Mouse (Mus musculus): ENCODE results near the gene Aasdh.

Aasdh gene

DNA sequence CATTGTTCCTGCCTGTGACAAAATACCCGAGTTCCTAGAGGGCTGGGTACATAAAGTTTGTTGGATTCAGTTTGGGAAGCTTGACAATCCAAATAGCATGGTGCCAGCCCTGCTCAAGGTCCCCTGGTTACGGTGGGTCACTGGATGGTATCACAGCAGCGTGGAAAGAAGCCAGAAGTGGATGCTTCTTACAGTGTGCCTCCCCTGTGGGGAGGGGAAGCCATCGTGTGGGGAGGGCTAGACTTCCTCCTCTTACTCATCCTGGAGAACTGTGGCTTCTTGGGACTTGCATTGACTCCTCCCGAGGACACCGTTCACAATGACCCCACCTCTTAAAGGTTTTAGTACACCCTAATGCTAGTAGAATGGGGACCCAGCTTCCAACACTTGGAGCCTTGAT lies 65.5 kb downstream of the Aasdh start:
- no peak for DNase-seq

GRCm38 (mm10) chr5:76837018-76837417 lies 68.3 kb downstream of the Aasdh start:
- no peak for DNase-seq

DNA sequence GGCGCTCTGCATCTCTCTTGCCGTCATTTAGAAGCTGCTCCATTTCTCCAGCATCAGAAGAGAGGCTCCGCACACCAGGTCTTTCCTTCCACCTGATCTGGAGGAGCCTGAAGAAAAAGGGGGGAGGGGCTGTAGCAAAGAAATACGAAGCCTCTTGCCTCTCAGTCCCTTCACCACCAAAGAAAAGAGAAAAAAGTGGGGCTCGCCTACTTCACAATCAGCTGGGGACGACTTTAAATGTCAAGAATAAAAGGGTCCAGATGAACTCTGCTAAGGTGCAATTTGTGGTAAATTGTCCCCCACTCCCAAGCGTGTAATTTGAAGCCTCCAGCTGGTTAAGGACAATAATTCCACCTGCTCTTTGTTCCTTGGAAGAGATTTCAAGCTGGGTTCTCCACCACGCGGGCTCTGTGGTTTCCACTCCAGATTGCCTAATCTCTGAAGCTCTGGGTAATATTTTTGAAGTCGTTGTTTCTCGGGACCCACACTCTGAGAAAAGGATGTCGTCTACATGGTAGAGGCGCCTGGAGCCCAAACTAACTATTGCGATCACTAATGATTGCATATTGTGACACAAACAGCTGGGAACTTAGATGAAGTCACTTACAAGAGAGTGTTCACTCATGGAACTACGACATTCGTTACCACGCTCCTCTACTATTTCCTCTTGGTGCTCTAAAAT lies 72.6 kb downstream of the Aasdh start:
- no peak for DNase-seq

GRCm38 (mm10) chr5:76828527-76829240 lies 76.6 kb downstream of the Aasdh start:
- no peak for DNase-seq

Measured in cerebellum, adult 8-10 months (tissue).